Comparison of ENCODE assay signal across 20 mouse cellular contexts in the genomic region with DNA sequence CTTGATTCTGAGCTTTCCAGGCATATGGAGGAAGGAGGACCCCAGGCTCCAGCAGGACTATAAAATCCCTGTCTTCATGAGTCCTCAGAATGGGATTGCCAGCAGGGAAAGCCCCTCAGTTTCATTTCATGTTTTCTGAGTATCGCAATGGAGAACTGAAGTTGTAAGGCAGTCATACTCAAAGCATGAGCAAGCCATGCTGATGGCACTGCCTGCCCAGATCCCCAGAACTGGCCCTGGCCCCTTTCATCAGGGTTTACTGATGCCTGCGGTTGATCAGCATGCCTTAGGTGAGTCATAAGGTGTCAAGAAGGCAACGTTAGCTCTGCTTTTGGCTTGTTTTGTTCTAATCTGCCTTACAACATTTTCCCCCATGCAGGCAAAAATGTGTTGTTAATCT. TPM values are rescaled to one million over a fixed set of nuclear protein-coding genes. Genes with fewer than 3 reads are reported as not detected.
DNase-seq lines count a peak whose midpoint lies in the region; ATAC-seq lines count a peak whose summit lies in the region.
"Had no signal": no experiment of that assay in that cellular context is flagged by ENCODE, and none has a peak within 500 bp of the region (broad histone marks: within the 10 kb centered on the region; RNA-seq: fewer than 3 reads in every experiment).

No protein-coding gene starts in this region.

- no peak overlapping the region for H3K27ac ChIP-seq in forebrain, embryonic 12.5 days
- H3K27ac ChIP-seq: embryonic facial prominence, embryonic 15.5 days; hindbrain, embryonic 12.5 days; intestine, embryonic 15.5 days; layer of hippocampus, adult 2 months; left cerebral cortex, adult 2 months; liver, embryonic 12.5 days; lung, embryonic 15.5 days; midbrain, embryonic 15.5 days; neural tube, embryonic 13.5 days had no signal

- peak; percentile 52 to 66 for DNase-seq in spleen, postnatal 36 days (ENCODE audit: low spot score in 2 of 2)
- DNase-seq in spleen, postnatal 4 days (ENCODE audit: low spot score in 2 of 2), result no peak
- DNase-seq in CD4-positive helper T cell, adult 2 months (ENCODE audit: low read depth, low spot score), result peak; percentile 31
- peak; percentile 75 for DNase-seq in fibroblast of lung, adult 2 months (ENCODE audit: low read depth)
- DNase-seq in kidney, adult 18-20 months, result no peak
- DNase-seq: cerebellum, adult 9-10 months; embryo, embryonic 11 days; gastrocnemius, postnatal 14 days; thymus, postnatal 14 days had no signal

- H3K4me3 ChIP-seq in forebrain, embryonic 12.5 days (replicated peaks), result no peak overlapping the region
- H3K4me3 ChIP-seq: embryonic facial prominence, embryonic 15.5 days; hindbrain, embryonic 12.5 days; intestine, embryonic 15.5 days; layer of hippocampus, adult 2 months; left cerebral cortex, adult 2 months; liver, embryonic 12.5 days; lung, embryonic 15.5 days; midbrain, embryonic 15.5 days; neural tube, embryonic 13.5 days had no signal

- no peaks in the 10 kb centered on the region for H3K9me3 ChIP-seq in forebrain, embryonic 12.5 days
- H3K9me3 ChIP-seq: embryonic facial prominence, embryonic 15.5 days; hindbrain, embryonic 12.5 days; intestine, embryonic 15.5 days; liver, embryonic 12.5 days; lung, embryonic 15.5 days; midbrain, embryonic 15.5 days; neural tube, embryonic 13.5 days had no signal

- no peak overlapping the region for H3K9ac ChIP-seq in forebrain, embryonic 12.5 days
- H3K9ac ChIP-seq: embryonic facial prominence, embryonic 15.5 days; hindbrain, embryonic 12.5 days; intestine, embryonic 15.5 days; liver, embryonic 12.5 days; lung, embryonic 15.5 days; midbrain, embryonic 15.5 days; neural tube, embryonic 13.5 days had no signal

- no peaks in the 10 kb centered on the region for H3K36me3 ChIP-seq in forebrain, embryonic 12.5 days (replicated peaks)
- H3K36me3 ChIP-seq: embryonic facial prominence, embryonic 15.5 days; hindbrain, embryonic 12.5 days; intestine, embryonic 15.5 days; liver, embryonic 12.5 days; lung, embryonic 15.5 days; midbrain, embryonic 15.5 days; neural tube, embryonic 13.5 days had no signal

- no peaks in the 10 kb centered on the region for H3K4me1 ChIP-seq in forebrain, embryonic 12.5 days
- H3K4me1 ChIP-seq: embryonic facial prominence, embryonic 15.5 days; hindbrain, embryonic 12.5 days; intestine, embryonic 15.5 days; liver, embryonic 12.5 days; lung, embryonic 15.5 days; midbrain, embryonic 15.5 days; neural tube, embryonic 13.5 days had no signal

- no peak overlapping the region for H3K4me2 ChIP-seq in forebrain, embryonic 12.5 days
- H3K4me2 ChIP-seq: embryonic facial prominence, embryonic 15.5 days; hindbrain, embryonic 12.5 days; intestine, embryonic 15.5 days; liver, embryonic 12.5 days; lung, embryonic 15.5 days; midbrain, embryonic 15.5 days; neural tube, embryonic 13.5 days had no signal

- H3K27me3 ChIP-seq in forebrain, embryonic 12.5 days, result no peaks in the 10 kb centered on the region
- H3K27me3 ChIP-seq: embryonic facial prominence, embryonic 15.5 days; hindbrain, embryonic 12.5 days; intestine, embryonic 15.5 days; liver, embryonic 12.5 days; lung, embryonic 15.5 days; midbrain, embryonic 15.5 days; neural tube, embryonic 13.5 days had no signal

- WGBS in forebrain, embryonic 12.5 days, result 87% methylated on average over 3 of the region's 3 CpGs

- peak; percentile 67 for ATAC-seq in neutrophil, adult 5-6 weeks (ENCODE audit: extremely low read depth, insufficient number of reproducible peaks, low FRiP score, poor library complexity, severe bottlenecking)
- ATAC-seq in forebrain, embryonic 12.5 days (ENCODE audit: low FRiP score), result no peak
- ATAC-seq: intestine, embryonic 15.5 days; liver, embryonic 12.5 days; midbrain, embryonic 15.5 days had no signal

RNA-seq across cellular contexts. Expression of gene Socs2, which starts 45.0 kb away (rescaled TPM):
- total RNA-seq in neutrophil, adult 5-6 weeks (2017), result 0.93 and 1.4 TPM in 2 replicates
- polyA plus RNA-seq in forebrain, embryonic 12.5 days (2016; fragmentation: Nextera tagmentation; extraction: Ambion mirVana), result 73.4 and 74.1 TPM in 2 replicates

RNA-seq across cellular contexts. Expression of gene Cradd, which starts 48.0 kb away (rescaled TPM):
- total RNA-seq in neutrophil, adult 5-6 weeks (2017), result 9.5 and 10.2 TPM in 2 replicates
- 13.3 and 14.2 TPM in 2 replicates for polyA plus RNA-seq in forebrain, embryonic 12.5 days (2016; fragmentation: Nextera tagmentation; extraction: Ambion mirVana)

Comparison
In these comparisons a context has a peak if more than half of its experiments do, and no peak if none do; other contexts are left out.
1. DNase-seq: peak in spleen, postnatal 36 days (2 of 2), CD4-positive helper T cell, adult 2 months (single experiment) and fibroblast of lung, adult 2 months (single experiment); none in spleen, postnatal 4 days (0 of 2) and kidney, adult 18-20 months (single experiment).